Mouse (Mus musculus): Measurements from ENCODE around the gene F10. TPM values are rescaled to one million over a fixed set of nuclear protein-coding genes. Genes with fewer than 3 reads are reported as not detected.
A peak's percentile ranks its signal among the peaks of the same experiment; 100 is the strongest.

F10 gene
- polyA plus RNA-seq (2011; ENCODE audit: insufficient read depth, insufficient read length, low read depth, missing spikeins) = 0.24 TPM in 1 of 2 replicates, not detected in the other

- Histone ChIP-seq H3K9ac (ENCODE audit: low read depth, poor library complexity, severe bottlenecking) (no peak within 1 kb of the TSS), H3K27ac (ENCODE audit: insufficient read depth, low read length) (no peak within 1 kb of the TSS)
Measured at GRCm38 (mm10) chr8:13037015-13037414, at the start of gene F10. F10 (plus strand) TSS chr8:13037308.

GRCm38 (mm10) chr8:12987571-12987970 lies 49.5 kb upstream of the F10 start:
- Histone ChIP-seq H3K9me3 (replicated peaks; ENCODE audit: control insufficient read depth, insufficient read depth, low read length, poor library complexity, severe bottlenecking) (no peaks in the 10 kb centered on the region), H3K4me1 (ENCODE audit: control insufficient read depth, insufficient read depth, low read length) (peaks cover 6% of the 10 kb centered on the region), H3K36me3 (ENCODE audit: control insufficient read depth, insufficient read depth, low read length, poor library complexity, severe bottlenecking) (no peaks in the 10 kb centered on the region), H3K4me3 (ENCODE audit: low read depth, low read length) (no peak overlapping the region), H3K27me3 (ENCODE audit: control insufficient read depth, insufficient read depth, low read length, poor library complexity, severe bottlenecking) (no peaks in the 10 kb centered on the region), H3K9ac (ENCODE audit: low read depth, poor library complexity, severe bottlenecking) (no peak overlapping the region), H3K27ac (ENCODE audit: insufficient read depth, low read length) (no peak overlapping the region)
- TF ChIP-seq CTCF (IDR thresholded peaks at IDR 0.05; ENCODE audit: low read depth, low read length) (no peak), POLR2A (IDR thresholded peaks at IDR 0.05; ENCODE audit: insufficient read depth, low read length) (no peak), EP300 (IDR thresholded peaks at IDR 0.05; ENCODE audit: insufficient read depth, low read depth, low read length) (no peak)

More at GRCm38 (mm10) chr8:13037015-13037414, at the start of gene F10:
- no peaks in the 10 kb centered on the region for H3K27me3 ChIP-seq (ENCODE audit: control insufficient read depth, insufficient read depth, low read length, poor library complexity, severe bottlenecking)
- no peaks in the 10 kb centered on the region for H3K36me3 ChIP-seq (ENCODE audit: control insufficient read depth, insufficient read depth, low read length, poor library complexity, severe bottlenecking)
- H3K4me1 ChIP-seq (ENCODE audit: control insufficient read depth, insufficient read depth, low read length) = no peaks in the 10 kb centered on the region
- no peak within 1 kb of the TSS for H3K4me3 ChIP-seq (ENCODE audit: low read depth, low read length)
- H3K9me3 ChIP-seq (replicated peaks; ENCODE audit: control insufficient read depth, insufficient read depth, low read length, poor library complexity, severe bottlenecking) = no peaks in the 10 kb centered on the region
- no peak for TF ChIP-seq POLR2A (IDR thresholded peaks at IDR 0.05; ENCODE audit: insufficient read depth, low read length)

- TF ChIP-seq EP300 (IDR thresholded peaks at IDR 0.05; ENCODE audit: insufficient read depth, low read depth, low read length) = no peak
- peak; percentile 69 for TF ChIP-seq CTCF (IDR thresholded peaks at IDR 0.05; ENCODE audit: low read depth, low read length)
- H3K9me3 ChIP-seq (replicated peaks; ENCODE audit: control insufficient read depth, insufficient read depth, low read length, poor library complexity, severe bottlenecking) = no peaks in the 10 kb centered on the region
- peaks cover 6% of the 10 kb centered on the region for H3K4me1 ChIP-seq (ENCODE audit: control insufficient read depth, insufficient read depth, low read length)
- no peak overlapping the region for H3K9ac ChIP-seq (ENCODE audit: low read depth, poor library complexity, severe bottlenecking)
- no peak overlapping the region for H3K27ac ChIP-seq (ENCODE audit: insufficient read depth, low read length)
- no peaks in the 10 kb centered on the region for H3K36me3 ChIP-seq (ENCODE audit: control insufficient read depth, insufficient read depth, low read length, poor library complexity, severe bottlenecking)
- H3K4me3 ChIP-seq (ENCODE audit: low read depth, low read length) = no peak overlapping the region
- H3K27me3 ChIP-seq (ENCODE audit: control insufficient read depth, insufficient read depth, low read length, poor library complexity, severe bottlenecking) = no peaks in the 10 kb centered on the region
Measured at GRCm38 (mm10) chr8:12988722-12989430, 48.2 kb upstream of the F10 start.

- Histone ChIP-seq H3K27ac (ENCODE audit: insufficient read depth, low read length) (no peak overlapping the region), H3K4me3 (ENCODE audit: low read depth, low read length) (no peak overlapping the region), H3K9me3 (replicated peaks; ENCODE audit: control insufficient read depth, insufficient read depth, low read length, poor library complexity, severe bottlenecking) (no peaks in the 10 kb centered on the region), H3K27me3 (ENCODE audit: control insufficient read depth, insufficient read depth, low read length, poor library complexity, severe bottlenecking) (no peaks in the 10 kb centered on the region), H3K36me3 (ENCODE audit: control insufficient read depth, insufficient read depth, low read length, poor library complexity, severe bottlenecking) (no peaks in the 10 kb centered on the region), H3K4me1 (ENCODE audit: control insufficient read depth, insufficient read depth, low read length) (peaks cover 6% of the 10 kb centered on the region), H3K9ac (ENCODE audit: low read depth, poor library complexity, severe bottlenecking) (no peak overlapping the region)
- TF ChIP-seq POLR2A (IDR thresholded peaks at IDR 0.05; ENCODE audit: insufficient read depth, low read length) = no peak
- TF ChIP-seq CTCF (IDR thresholded peaks at IDR 0.05; ENCODE audit: low read depth, low read length) = no peak
- TF ChIP-seq EP300 (IDR thresholded peaks at IDR 0.05; ENCODE audit: insufficient read depth, low read depth, low read length) = no peak
Measured at GRCm38 (mm10) chr8:12991411-12991810, 45.7 kb upstream of the F10 start.

- Histone ChIP-seq H3K9me3 (replicated peaks; ENCODE audit: control insufficient read depth, insufficient read depth, low read length, poor library complexity, severe bottlenecking) (no peaks in the 10 kb centered on the region), H3K27ac (ENCODE audit: insufficient read depth, low read length) (no peak overlapping the region), H3K36me3 (ENCODE audit: control insufficient read depth, insufficient read depth, low read length, poor library complexity, severe bottlenecking) (no peaks in the 10 kb centered on the region), H3K4me3 (ENCODE audit: low read depth, low read length) (no peak overlapping the region), H3K4me1 (ENCODE audit: control insufficient read depth, insufficient read depth, low read length) (peaks cover 6% of the 10 kb centered on the region), H3K27me3 (ENCODE audit: control insufficient read depth, insufficient read depth, low read length, poor library complexity, severe bottlenecking) (no peaks in the 10 kb centered on the region), H3K9ac (ENCODE audit: low read depth, poor library complexity, severe bottlenecking) (no peak overlapping the region)
- TF ChIP-seq POLR2A (IDR thresholded peaks at IDR 0.05; ENCODE audit: insufficient read depth, low read length) (no peak), EP300 (IDR thresholded peaks at IDR 0.05; ENCODE audit: insufficient read depth, low read depth, low read length) (no peak), CTCF (IDR thresholded peaks at IDR 0.05; ENCODE audit: low read depth, low read length) (no peak)
Measured at GRCm38 (mm10) chr8:12994468-12994867, 42.6 kb upstream of the F10 start.

GRCm38 (mm10) chr8:12995481-12995880 lies 41.6 kb upstream of the F10 start:
- peaks cover 6% of the 10 kb centered on the region for H3K4me1 ChIP-seq (ENCODE audit: control insufficient read depth, insufficient read depth, low read length)
- no peaks in the 10 kb centered on the region for H3K9me3 ChIP-seq (replicated peaks; ENCODE audit: control insufficient read depth, insufficient read depth, low read length, poor library complexity, severe bottlenecking)
- TF ChIP-seq POLR2A (IDR thresholded peaks at IDR 0.05; ENCODE audit: insufficient read depth, low read length) (no peak), CTCF (IDR thresholded peaks at IDR 0.05; ENCODE audit: low read depth, low read length) (no peak), EP300 (IDR thresholded peaks at IDR 0.05; ENCODE audit: insufficient read depth, low read depth, low read length) (no peak)
- no peaks in the 10 kb centered on the region for H3K36me3 ChIP-seq (ENCODE audit: control insufficient read depth, insufficient read depth, low read length, poor library complexity, severe bottlenecking)
- H3K4me3 ChIP-seq (ENCODE audit: low read depth, low read length) = no peak overlapping the region
- no peak overlapping the region for H3K27ac ChIP-seq (ENCODE audit: insufficient read depth, low read length)
- H3K9ac ChIP-seq (ENCODE audit: low read depth, poor library complexity, severe bottlenecking) = no peak overlapping the region
- no peaks in the 10 kb centered on the region for H3K27me3 ChIP-seq (ENCODE audit: control insufficient read depth, insufficient read depth, low read length, poor library complexity, severe bottlenecking)

Data from ES-Bruce4 (cell line).